Mouse (Mus musculus) neural tube, embryonic 14.5 days (tissue): Measurements from ENCODE around the gene Cdc25b. TPM values are rescaled to one million over a fixed set of nuclear protein-coding genes. Genes with fewer than 3 reads are reported as not detected.

Experiments used
- ATAC-seq: fragments of 200-750 bp; cut with Nextera tagmentation; 2 replicates; pipeline ENCODE4 v1.8.0; 2017; ENCODE audit warnings: low read depth, mild to moderate bottlenecking, moderate TSS enrichment, moderate library complexity
- H3K27ac ChIP-seq: fragments of 300-500 bp; sonication (generic); 2 replicates; pipeline ENCODE4 v1.5.1; 2014; ENCODE audit warnings: low read depth, mild to moderate bottlenecking, control low read depth, low read length, moderate library complexity, mixed read lengths
- H3K27me3 ChIP-seq: fragments of 300-500 bp; sonication (generic); 2 replicates; pipeline ENCODE4 v1.6.1; 2014; ENCODE audit warnings: low read length; ENCODE audit not compliant: control insufficient read depth, insufficient read depth
- H3K36me3 ChIP-seq: fragments of 300-500 bp; sonication (generic); 2 replicates; pipeline ENCODE4 v1.6.1; 2014; ENCODE audit warnings: low read length, mixed read lengths; ENCODE audit not compliant: control insufficient read depth, insufficient read depth
- H3K4me1 ChIP-seq: fragments of 300-500 bp; sonication (generic); 2 replicates; pipeline ENCODE4 v1.6.1; 2014; ENCODE audit warnings: low read length; ENCODE audit not compliant: control insufficient read depth, insufficient read depth
- H3K4me2 ChIP-seq: fragments of 300-500 bp; sonication (generic); 2 replicates; pipeline ENCODE4 v1.6.1; 2014; ENCODE audit warnings: mild to moderate bottlenecking, low read depth, low read length, control low read depth
- H3K4me3 ChIP-seq: fragments of 300-500 bp; sonication (generic); 2 replicates; pipeline ENCODE4 v1.5.1; 2014; ENCODE audit warnings: low read depth, low read length, control low read depth, mixed read lengths
- H3K9ac ChIP-seq: fragments of 300-500 bp; sonication (generic); replicated peaks from 2 replicates; pipeline ENCODE4 v1.6.1; 2014; ENCODE audit warnings: low read depth, mild to moderate bottlenecking, control low read depth, low read length, mixed read lengths
- H3K9me3 ChIP-seq: fragments of 300-500 bp; sonication (generic); 2 replicates; pipeline ENCODE4 v1.6.1; 2016; ENCODE audit warnings: low read length; ENCODE audit not compliant: control insufficient read depth
- WGBS: fragments of 180-500 bp; shearing (Covaris S2); extraction: QIAGEN DNeasy Blood & Tissue Kit; methylation state at CpG from one replicate; pipeline ENCODE4 v1.1.7; 2014; 5-methylcytosine and 5-hydroxymethylcytosine counted together
- polyA plus RNA-seq: library from polyadenylated mRNA; unstranded; fragments of >200 nt; fragmentation: Nextera tagmentation; extraction: Ambion mirVana; gene quantifications from 2 replicates; pipeline ENCODE4 v1.2.1, GENCODE M21; 2014

Cdc25b gene
- 21.9 and 24.7 TPM in 2 replicates for polyA plus RNA-seq

DNA sequence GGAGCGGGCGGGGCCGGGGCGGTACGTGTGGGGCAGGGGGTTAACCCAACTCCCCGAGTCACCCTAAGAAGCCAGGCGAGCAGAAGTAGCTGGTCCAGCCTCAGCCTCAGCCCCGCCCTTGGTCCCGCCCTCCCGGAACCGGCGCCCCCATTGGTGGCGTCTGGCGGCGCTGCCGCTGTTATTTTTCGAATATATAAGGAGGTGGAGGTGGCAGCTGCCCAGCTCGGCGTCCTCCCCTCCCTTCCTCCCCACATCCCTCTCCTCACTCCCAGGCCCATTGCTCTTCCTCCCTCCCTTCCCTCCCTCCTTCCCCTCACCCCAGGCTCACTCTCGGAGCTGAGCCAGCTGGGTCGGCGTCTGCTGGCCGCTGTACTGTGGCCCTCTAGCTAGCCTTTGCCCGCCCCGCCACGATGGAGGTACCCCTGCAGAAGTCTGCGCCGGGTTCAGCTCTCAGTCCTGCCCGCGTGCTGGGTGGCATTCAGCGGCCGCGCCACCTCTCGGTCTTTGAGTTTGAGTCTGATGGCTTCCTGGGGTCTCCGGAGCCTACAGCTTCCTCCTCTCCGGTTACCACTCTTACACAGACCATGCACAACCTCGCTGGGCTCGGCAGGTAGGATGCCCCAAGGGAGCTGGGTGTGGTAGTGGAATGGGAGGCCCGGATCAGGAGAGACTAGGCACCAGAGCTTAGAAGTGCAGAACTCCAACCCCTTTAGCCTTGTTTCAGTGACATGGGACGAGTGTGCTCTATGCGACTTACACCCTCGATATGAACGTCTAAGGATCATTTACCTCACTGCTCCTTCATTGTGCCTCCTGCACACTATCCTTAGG, at the start of gene Cdc25b, which contains the start of gene Spef1:
Gene Cdc25b, plus strand, starts transcription at position 179 of the 831 bp plus-strand sequence.
Gene Spef1, minus strand, starts transcription at position 512 of the 831 bp plus-strand sequence.
- Histone ChIP-seq H3K4me3 (peak within 1 kb of the TSS; percentile 61), H3K9me3 (no peaks in the 10 kb centered on the region), H3K27ac (peak within 1 kb of the TSS; percentile 81), H3K36me3 (no peaks in the 10 kb centered on the region), H3K9ac (peak within 1 kb of the TSS; percentile 80), H3K27me3 (no peaks in the 10 kb centered on the region), H3K4me2 (peak within 1 kb of the TSS; percentile 73), H3K4me1 (no peaks in the 10 kb centered on the region)
- under 1% methylated on average over 43 of the region's 43 CpGs for WGBS
- peak; percentile 87 for ATAC-seq

DNA sequence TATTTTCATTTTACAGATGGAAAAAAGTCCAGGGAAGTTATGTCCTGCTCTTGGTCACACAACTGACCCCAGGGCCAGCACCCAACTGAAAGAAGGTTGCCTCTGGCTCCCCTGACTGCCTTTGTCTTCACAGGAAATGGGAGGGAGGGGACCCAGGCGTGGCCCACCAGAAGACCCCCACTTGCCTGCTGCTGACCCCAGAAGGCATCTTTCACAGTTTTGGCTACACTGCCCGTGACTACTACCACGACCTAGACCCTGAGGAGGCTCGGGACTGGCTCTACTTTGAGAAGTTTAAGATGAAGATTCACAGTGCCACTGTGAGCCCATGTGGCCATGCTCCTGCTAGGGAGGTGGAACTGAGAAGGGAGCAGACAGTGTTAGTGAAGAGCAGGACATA, 48.5 kb upstream of the Cdc25b start:
- Histone ChIP-seq H3K4me3 (no peak overlapping the region), H3K9ac (no peak overlapping the region), H3K27me3 (no peaks in the 10 kb centered on the region), H3K9me3 (no peaks in the 10 kb centered on the region), H3K36me3 (0 out of 2 replicates have a peak, but pooled peaks cover 1% of the 10 kb centered on the region), H3K4me1 (no peaks in the 10 kb centered on the region), H3K27ac (no peak overlapping the region), H3K4me2 (no peak overlapping the region)
- no peak for ATAC-seq
- WGBS, result 84% methylated on average over 4 of the region's 4 CpGs

DNA sequence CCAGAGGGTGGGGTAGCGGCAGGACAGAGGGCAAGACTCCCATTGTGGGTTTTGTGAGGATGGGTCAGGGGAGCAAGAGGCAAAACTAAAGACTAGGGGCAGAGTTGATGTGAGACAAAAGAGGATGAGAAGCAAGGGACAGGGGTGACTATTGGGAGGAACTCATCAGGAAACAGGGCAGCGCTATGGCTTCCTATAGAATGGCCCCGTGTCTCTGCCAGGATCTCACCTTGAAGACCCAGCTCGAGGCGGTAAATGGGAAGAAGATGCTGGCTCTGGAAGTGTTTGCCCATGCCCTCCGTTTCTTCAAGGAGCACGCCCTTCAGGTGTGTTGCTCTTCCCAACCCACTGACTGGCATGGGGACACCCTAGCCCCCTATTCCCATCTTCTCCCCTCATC, 48.0 kb upstream of the Cdc25b start:
- Histone ChIP-seq H3K9me3 (no peaks in the 10 kb centered on the region), H3K4me1 (no peaks in the 10 kb centered on the region), H3K9ac (no peak overlapping the region), H3K36me3 (0 out of 2 replicates have a peak, but pooled peaks cover 3% of the 10 kb centered on the region), H3K4me3 (no peak overlapping the region), H3K27me3 (no peaks in the 10 kb centered on the region), H3K27ac (no peak overlapping the region), H3K4me2 (no peak overlapping the region)
- ATAC-seq, result no peak
- WGBS, result 83% methylated on average over 7 of the region's 7 CpGs

DNA sequence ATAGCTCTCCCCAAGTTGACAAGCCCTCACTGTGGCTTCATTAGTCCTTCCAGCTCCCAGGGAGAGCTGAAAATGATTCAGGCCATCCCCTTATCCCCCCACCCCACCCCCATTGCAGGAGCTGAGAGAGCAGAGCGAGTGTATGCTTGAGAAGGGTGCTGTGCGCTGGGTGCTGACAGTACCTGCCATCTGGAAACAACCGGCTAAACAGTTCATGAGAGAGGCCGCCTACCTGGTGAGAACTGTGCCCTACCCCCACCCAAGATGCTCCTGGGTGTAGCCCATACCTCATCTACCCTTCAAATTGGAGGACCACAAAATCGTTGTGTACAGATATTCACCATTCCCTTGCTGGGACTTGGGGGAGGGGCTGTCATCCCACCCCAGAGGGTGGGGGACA, 47.5 kb upstream of the Cdc25b start:
- no peak overlapping the region for H3K27ac ChIP-seq

DNA sequence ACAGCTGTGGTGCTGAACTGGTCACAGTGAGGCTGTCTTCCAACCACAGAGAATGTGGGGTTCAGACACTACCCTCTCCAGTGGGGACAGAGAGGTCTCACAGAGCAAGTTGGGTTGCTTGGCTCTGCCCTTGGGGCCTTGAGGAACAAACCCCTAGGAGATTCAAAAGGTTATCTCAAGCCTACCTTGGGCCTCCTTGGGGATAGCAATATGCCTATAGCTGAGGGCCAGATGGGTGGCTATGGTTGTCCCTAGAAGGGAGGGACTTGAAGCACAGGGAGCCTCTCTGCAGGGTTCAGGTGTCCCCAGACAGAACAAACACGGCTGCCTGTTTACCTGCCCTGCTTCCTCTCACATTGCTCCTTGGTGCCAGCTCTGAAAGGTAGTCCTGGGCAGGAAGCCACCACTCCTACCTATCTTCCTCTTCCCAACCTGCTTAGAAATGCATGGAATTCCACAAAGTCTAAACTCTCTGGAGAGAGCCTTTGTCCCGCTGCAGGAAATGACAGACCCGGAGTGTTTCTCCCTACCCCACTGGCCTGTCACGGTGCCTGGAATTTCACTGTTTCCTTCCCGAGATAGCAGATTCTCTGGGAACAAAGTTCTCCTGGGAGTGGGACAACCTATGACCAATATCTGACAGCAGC, 46.7 kb upstream of the Cdc25b start:
- Histone ChIP-seq H3K27me3 (no peaks in the 10 kb centered on the region), H3K27ac (no peak overlapping the region), H3K9me3 (no peaks in the 10 kb centered on the region), H3K36me3 (peaks cover 11% of the 10 kb centered on the region; the same call in 1 of the 2 replicates), H3K4me1 (no peaks in the 10 kb centered on the region), H3K4me2 (no peak overlapping the region), H3K4me3 (no peak overlapping the region), H3K9ac (no peak overlapping the region)
- WGBS, result 69% methylated on average over 5 of the region's 5 CpGs
- ATAC-seq, result no peak

More for the DNA sequence above, 47.5 kb upstream of the Cdc25b start:
- 88% methylated on average over 5 of the region's 5 CpGs for WGBS
- Histone ChIP-seq H3K9me3 (no peaks in the 10 kb centered on the region), H3K9ac (no peak overlapping the region), H3K4me1 (no peaks in the 10 kb centered on the region), H3K4me3 (no peak overlapping the region), H3K27me3 (no peaks in the 10 kb centered on the region), H3K4me2 (no peak overlapping the region), H3K36me3 (peaks cover 5% of the 10 kb centered on the region; the same call in 1 of the 2 replicates)
- no peak for ATAC-seq

DNA sequence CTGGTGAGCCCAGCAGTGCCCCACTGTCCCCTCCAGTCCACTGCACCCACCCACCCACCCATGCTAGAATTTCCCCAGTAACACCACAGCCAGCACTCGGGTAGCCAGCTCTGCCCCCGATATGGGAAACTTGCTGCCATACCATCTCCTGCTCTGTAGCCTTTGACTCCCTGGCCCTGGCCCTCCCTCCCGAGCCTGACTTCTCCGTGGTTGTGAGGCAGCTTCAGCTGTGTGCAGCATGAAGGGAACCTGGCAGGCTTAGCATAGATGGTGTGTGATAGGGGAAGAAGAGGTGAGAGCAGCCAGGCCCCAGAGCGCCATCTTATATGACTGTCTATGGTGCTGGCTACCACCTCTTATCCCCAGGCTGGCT, 46.2 kb upstream of the Cdc25b start:
- Histone ChIP-seq H3K9ac (no peak overlapping the region), H3K27ac (no peak overlapping the region), H3K4me1 (no peaks in the 10 kb centered on the region), H3K36me3 (peaks cover 11% of the 10 kb centered on the region; the same call in 1 of the 2 replicates), H3K4me2 (no peak overlapping the region), H3K9me3 (no peaks in the 10 kb centered on the region), H3K4me3 (no peak overlapping the region), H3K27me3 (no peaks in the 10 kb centered on the region)
- 75% methylated on average over 5 of the region's 5 CpGs for WGBS
- no peak for ATAC-seq

DNA sequence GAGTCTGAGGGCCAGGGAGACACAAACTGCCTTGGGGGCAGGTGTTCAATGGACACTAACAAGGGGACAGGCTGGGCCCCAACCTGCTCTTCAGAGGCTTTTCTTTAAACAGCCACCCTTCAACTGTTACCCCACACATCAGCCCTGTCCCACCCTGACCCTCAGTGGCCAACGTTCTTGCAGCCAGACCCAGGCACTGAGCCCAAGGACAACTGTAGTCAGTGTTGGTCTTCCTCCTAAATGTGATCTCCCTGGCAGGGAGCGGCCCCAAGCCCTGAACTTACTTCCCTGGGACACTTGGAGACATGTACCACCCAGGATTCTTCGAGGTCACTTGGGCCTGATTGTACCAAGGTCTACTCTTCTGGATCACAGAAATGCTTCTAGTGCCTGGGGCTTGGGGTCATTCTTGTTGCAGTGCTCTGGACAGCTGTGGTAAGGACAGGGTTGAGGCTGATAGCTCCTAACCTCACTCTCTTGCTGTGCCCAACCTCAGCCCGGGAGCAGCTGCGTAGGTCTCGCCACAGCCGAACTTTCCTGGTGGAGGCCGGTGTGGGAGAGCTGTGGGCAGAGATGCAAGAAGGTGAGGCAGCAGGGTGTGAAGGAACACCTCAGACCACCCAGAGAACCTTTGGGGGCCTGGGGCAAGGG, 45.3 kb upstream of the Cdc25b start:
- no peaks in the 10 kb centered on the region for H3K9me3 ChIP-seq
- whole genome bisulfite sequencing, result 89% methylated on average over 8 of the region's 8 CpGs

DNA sequence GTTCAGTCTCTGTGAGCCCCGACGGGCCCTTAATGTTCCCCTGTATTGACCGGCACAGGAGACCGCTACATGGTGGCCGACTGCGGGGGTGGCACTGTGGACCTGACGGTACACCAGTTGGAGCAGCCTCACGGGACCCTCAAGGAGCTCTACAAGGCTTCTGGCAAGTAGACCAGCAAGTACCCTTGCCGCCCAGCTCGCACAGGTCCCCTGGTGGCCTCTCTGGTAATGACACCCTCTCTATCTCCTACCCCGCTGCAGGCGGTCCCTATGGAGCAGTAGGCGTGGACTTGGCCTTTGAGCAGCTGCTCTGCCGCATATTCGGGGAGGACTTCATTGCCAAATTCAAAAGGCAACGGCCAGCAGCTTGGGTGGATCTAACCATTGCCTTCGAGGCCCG, 44.2 kb upstream of the Cdc25b start:
- H3K4me2 ChIP-seq, result no peak overlapping the region
- peak; percentile 48; the same call in 1 of the 2 replicates for ATAC-seq
- H3K27ac ChIP-seq, result no peak overlapping the region
- H3K4me3 ChIP-seq, result no peak overlapping the region
- peaks cover 22% of the 10 kb centered on the region; the same call in 1 of the 2 replicates for H3K36me3 ChIP-seq
- 28% methylated on average over 18 of the region's 18 CpGs for WGBS
- H3K27me3 ChIP-seq, result no peaks in the 10 kb centered on the region
- H3K9me3 ChIP-seq, result no peaks in the 10 kb centered on the region
- no peaks in the 10 kb centered on the region for H3K4me1 ChIP-seq
- H3K9ac ChIP-seq, result no peak overlapping the region

More for the DNA sequence above, 45.3 kb upstream of the Cdc25b start:
- Histone ChIP-seq H3K27me3 (no peaks in the 10 kb centered on the region), H3K36me3 (peaks cover 11% of the 10 kb centered on the region; the same call in 1 of the 2 replicates), H3K4me2 (no peak overlapping the region), H3K4me3 (no peak overlapping the region), H3K4me1 (no peaks in the 10 kb centered on the region), H3K9ac (no peak overlapping the region), H3K27ac (no peak overlapping the region)
- no peak for ATAC-seq
